In genomic region chr2:180459437-180459836, GRCm38 (mm10) we compare ENCODE assay signal across 20 mouse cellular contexts. TPM values are rescaled to one million over a fixed set of nuclear protein-coding genes. Genes with fewer than 3 reads are reported as not detected.
A peak's percentile ranks its signal among the peaks of the same experiment; 100 is the strongest.
DNase-seq lines count a peak whose midpoint lies in the region; TF ChIP-seq lines count a peak whose summit lies in the region.
"Had no signal": no experiment of that assay in that cellular context is flagged by ENCODE, and none has a peak within 500 bp of the region (broad histone marks: within the 10 kb centered on the region; RNA-seq: fewer than 3 reads in every experiment).

No protein-coding gene starts in this region.

- peaks cover 10% of the 10 kb centered on the region; the same call in 1 of the 2 replicates for H3K4me1 ChIP-seq in kidney, adult 2 months (ENCODE audit: control insufficient read depth, insufficient read depth, low read length)
- H3K4me1 ChIP-seq in brown adipose tissue, adult 24 weeks (ENCODE audit: control insufficient read depth, insufficient read depth, insufficient read length, low read length), result peaks cover 10% of the 10 kb centered on the region

- H3K27ac ChIP-seq in kidney, adult 2 months (ENCODE audit: insufficient read depth, low read depth, low read length), result peak overlapping the region; percentile 57
- peak overlapping the region; percentile 44; the same call in 1 of the 2 replicates for H3K27ac ChIP-seq in brown adipose tissue, adult 24 weeks (replicated peaks; ENCODE audit: low read depth, low read length)
- H3K27ac ChIP-seq: embryonic facial prominence, embryonic 10.5 days; embryonic facial prominence, embryonic 12.5 days; forebrain, embryonic 13.5 days; forebrain, embryonic 15.5 days had no signal

- TF ChIP-seq POLR2A in kidney, adult 2 months (IDR thresholded peaks at IDR 0.05; ENCODE audit: low read depth, low read length), result no peak

- no peak for TF ChIP-seq CTCF in kidney, adult 2 months (conservative IDR thresholded peaks at IDR 0.05; ENCODE audit: insufficient read depth, insufficient read length, low read depth, low read length)

- H3K36me3 ChIP-seq in kidney, adult 2 months (ENCODE audit: control insufficient read depth, insufficient read depth, low read length), result no peaks in the 10 kb centered on the region
- H3K36me3 ChIP-seq: embryonic facial prominence, embryonic 10.5 days; embryonic facial prominence, embryonic 12.5 days; forebrain, embryonic 15.5 days had no signal

- no peak overlapping the region for H3K4me3 ChIP-seq in kidney, adult 2 months (ENCODE audit: insufficient read depth, low read depth, low read length)
- no peak overlapping the region for H3K4me3 ChIP-seq in brown adipose tissue, adult 24 weeks (ENCODE audit: insufficient read depth, low read depth, low read length)
- H3K4me3 ChIP-seq: embryonic facial prominence, embryonic 10.5 days; embryonic facial prominence, embryonic 12.5 days; forebrain, embryonic 13.5 days; forebrain, embryonic 15.5 days had no signal

- DNase-seq in adrenal gland, postnatal 14 days, result peak; percentile 37
- no peak for DNase-seq in adrenal gland, postnatal 25 days
- DNase-seq in kidney, adult 2 months, result peak; percentile 56
- no peak for DNase-seq in kidney, postnatal 36 days
- no peak for DNase-seq in layer of hippocampus, adult 9-10 months (ENCODE audit: low spot score)
- DNase-seq: adrenal gland, adult 2 months; adrenal gland, postnatal 36 days; cerebellum, adult 11-12 months; cerebellum, adult 2 months; cerebellum, adult 9-10 months; cerebellum, postnatal 10 days; cerebellum, postnatal 25 days; forebrain, postnatal 0 days had no signal

- no peaks in the 10 kb centered on the region for H3K27me3 ChIP-seq in kidney, adult 2 months (replicated peaks; ENCODE audit: control insufficient read depth, insufficient read depth, low read length)

- 75% methylated on average over 4 of the region's 4 CpGs for WGBS in kidney, adult 2 months

RNA-seq across cellular contexts. Expression of gene Slco4a1, which starts 3.4 kb away (rescaled TPM):
- 7.0 and 7.1 TPM in 2 replicates for total RNA-seq in adrenal gland, postnatal 14 days (2021)
- 1.5 and 3.9 TPM in 2 replicates for total RNA-seq in adrenal gland, postnatal 25 days (2021)
- 49.4 and 64.7 TPM in 2 replicates for polyA plus RNA-seq in kidney, adult 2 months (2012; rRNA removed)
- 0.46 and 1.8 TPM in 2 replicates for polyA plus RNA-seq in brown adipose tissue, adult 24 weeks (2012; ENCODE audit: insufficient read depth, insufficient read length, missing spikeins)
- total RNA-seq: MEL had no signal

RNA-seq across cellular contexts. Expression of gene Ntsr1, which starts 40.3 kb away (rescaled TPM):
- 0.08 TPM in 1 of 2 replicates, not detected in the other for total RNA-seq in adrenal gland, postnatal 14 days (2021)
- not detected in 2 replicates for total RNA-seq in adrenal gland, postnatal 25 days (2021)
- not detected in 2 replicates for polyA plus RNA-seq in kidney, adult 2 months (2012; rRNA removed)
- not detected in 2 replicates for polyA plus RNA-seq in brown adipose tissue, adult 24 weeks (2012; ENCODE audit: insufficient read depth, insufficient read length, missing spikeins)
- total RNA-seq: adrenal gland, adult 2 months; adrenal gland, postnatal 36 days; MEL had no signal
- polyA plus RNA-seq: adrenal gland, adult 2 months; C2C12 had no signal

Comparison
In these comparisons a context has a peak if more than half of its experiments do, and no peak if none do; other contexts are left out.
1. DNase-seq: peak in adrenal gland, postnatal 14 days (single experiment) and kidney, adult 2 months (single experiment); none in adrenal gland, postnatal 25 days (single experiment), kidney, postnatal 36 days (0 of 2) and layer of hippocampus, adult 9-10 months (single experiment).